8 mouse cellular contexts compared by ENCODE assay signal in the genomic region with DNA sequence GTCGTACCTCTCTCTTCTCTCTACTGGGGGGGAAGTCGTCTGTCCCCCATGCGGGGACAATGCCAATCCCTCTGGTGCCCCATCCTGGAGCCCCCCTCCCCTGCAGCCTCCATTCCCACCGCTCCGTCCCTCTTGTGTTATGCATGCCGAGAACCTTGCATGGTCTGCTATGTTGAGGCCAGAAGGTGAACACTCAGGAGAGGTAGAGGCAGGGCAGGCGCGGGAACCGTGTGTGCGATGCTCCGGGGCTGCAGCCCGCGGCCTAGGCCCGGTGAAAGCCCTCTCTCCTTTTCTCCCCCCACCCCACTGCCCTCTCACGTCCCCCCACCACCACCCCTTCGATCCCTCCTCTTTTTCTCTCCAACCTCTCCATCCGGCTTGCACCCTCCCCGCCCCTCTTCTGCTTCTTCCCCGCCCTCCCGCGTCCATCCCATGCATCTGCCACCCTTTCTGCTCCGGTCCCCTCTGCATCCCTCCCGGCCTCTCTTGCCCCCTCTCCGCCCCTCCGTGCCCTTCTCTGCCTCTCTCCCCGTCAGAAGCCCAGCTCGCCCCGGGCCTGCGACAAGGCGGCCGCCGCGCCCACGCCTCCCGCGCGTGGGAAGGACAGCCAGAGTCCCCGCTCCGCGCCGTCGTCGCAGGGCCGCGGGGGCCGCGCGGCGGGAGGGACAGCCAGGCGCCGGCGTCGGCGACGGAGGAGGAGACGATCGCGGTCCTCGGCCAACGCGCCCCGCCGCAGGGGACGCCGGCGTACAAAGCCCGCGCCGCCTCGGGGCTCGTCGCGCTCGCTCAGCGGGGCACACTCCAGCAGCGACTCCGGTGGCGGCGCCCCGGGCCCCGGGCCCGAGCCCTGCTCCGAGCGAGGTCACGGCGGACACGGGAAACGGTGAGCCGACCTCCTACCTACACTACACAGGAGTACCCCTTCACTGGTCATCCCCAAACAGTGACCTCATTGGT. TPM values are rescaled to one million over a fixed set of nuclear protein-coding genes. Genes with fewer than 3 reads are reported as not detected.
DNase-seq lines count a peak whose midpoint lies in the region; ATAC-seq and TF ChIP-seq lines count a peak whose summit lies in the region.

No protein-coding gene starts in this region.

- peak; percentile 63 for ATAC-seq in hindbrain, embryonic 16.5 days
- peak; percentile 63; the same call in 1 of the 2 replicates for ATAC-seq in midbrain, embryonic 14.5 days (ENCODE audit: low FRiP score, low TSS enrichment)
- no peak for ATAC-seq in inflammation-experienced regulatory T-cells, adult 6 months

- TF ChIP-seq CTCF in thymus, adult 2 months (IDR thresholded peaks at IDR 0.05; ENCODE audit: borderline replicate concordance, control insufficient read depth, extremely low read depth, insufficient read depth, low read length, poor library complexity): no peak

- H3K9me3 ChIP-seq in heart, embryonic 10.5 days: no peaks in the 10 kb centered on the region
- H3K9me3 ChIP-seq in hindbrain, embryonic 16.5 days (ENCODE audit: control insufficient read depth, low read length): no peaks in the 10 kb centered on the region
- H3K9me3 ChIP-seq in midbrain, embryonic 14.5 days (ENCODE audit: control insufficient read depth, low read length): no peaks in the 10 kb centered on the region

- no peaks in the 10 kb centered on the region for H3K36me3 ChIP-seq in heart, embryonic 10.5 days
- no peaks in the 10 kb centered on the region for H3K36me3 ChIP-seq in thymus, adult 2 months (ENCODE audit: control insufficient read depth, insufficient read depth, low read length)
- no peaks in the 10 kb centered on the region for H3K36me3 ChIP-seq in hindbrain, embryonic 16.5 days (ENCODE audit: control insufficient read depth, insufficient read depth, low read length)
- H3K36me3 ChIP-seq in midbrain, embryonic 14.5 days (ENCODE audit: control insufficient read depth, insufficient read depth, low read length): peaks cover 16% of the 10 kb centered on the region; the same call in 1 of the 2 replicates

- 2% methylated on average over 69 of the region's 89 CpGs for WGBS in heart, embryonic 10.5 days
- WGBS in thymus, adult 2 months: 4% methylated on average over 88 of the region's 89 CpGs
- 1% methylated on average over 89 of the region's 89 CpGs for WGBS in hindbrain, embryonic 16.5 days
- under 1% methylated on average over 85 of the region's 89 CpGs for WGBS in midbrain, embryonic 14.5 days

- peak overlapping the region; percentile 80 for H3K4me2 ChIP-seq in hindbrain, embryonic 16.5 days (ENCODE audit: low read length)
- peak overlapping the region; percentile 81 for H3K4me2 ChIP-seq in midbrain, embryonic 14.5 days (ENCODE audit: low read length)

- TF ChIP-seq POLR2A in thymus, adult 2 months (IDR thresholded peaks at IDR 0.05; ENCODE audit: control insufficient read depth, extremely low read depth, insufficient read depth, low read length, poor library complexity): no peak

- H3K27me3 ChIP-seq in heart, embryonic 10.5 days (ENCODE audit: insufficient read depth, poor library complexity, severe bottlenecking): peaks cover 93% of the 10 kb centered on the region
- peaks cover 16% of the 10 kb centered on the region for H3K27me3 ChIP-seq in thymus, adult 2 months (ENCODE audit: control insufficient read depth, insufficient read depth, low read length)
- peaks cover 3% of the 10 kb centered on the region; the same call in 1 of the 2 replicates for H3K27me3 ChIP-seq in hindbrain, embryonic 16.5 days (replicated peaks; ENCODE audit: control insufficient read depth, insufficient read depth, low read length)
- H3K27me3 ChIP-seq in midbrain, embryonic 14.5 days (ENCODE audit: control insufficient read depth, insufficient read depth, low read length): peaks cover 18% of the 10 kb centered on the region; the same call in 1 of the 2 replicates

- H3K4me1 ChIP-seq in heart, embryonic 10.5 days: peaks cover 19% of the 10 kb centered on the region
- no peaks in the 10 kb centered on the region; the same call in 1 of the 2 replicates for H3K4me1 ChIP-seq in thymus, adult 2 months (replicated peaks; ENCODE audit: control insufficient read depth, insufficient read depth, low read length)
- peaks cover 11% of the 10 kb centered on the region for H3K4me1 ChIP-seq in hindbrain, embryonic 16.5 days (ENCODE audit: control insufficient read depth, insufficient read depth, low read depth, low read length)
- H3K4me1 ChIP-seq in midbrain, embryonic 14.5 days (ENCODE audit: control insufficient read depth, insufficient read depth, low read length): peaks cover 21% of the 10 kb centered on the region

- H3K27ac ChIP-seq in heart, embryonic 10.5 days: peak overlapping the region; percentile 65
- no peak overlapping the region for H3K27ac ChIP-seq in thymus, adult 2 months (ENCODE audit: control insufficient read depth, insufficient read depth, low read length)
- peak overlapping the region; percentile 56 for H3K27ac ChIP-seq in hindbrain, embryonic 16.5 days (ENCODE audit: low read depth, low read length)
- H3K27ac ChIP-seq in midbrain, embryonic 14.5 days (replicated peaks; ENCODE audit: low read depth, low read length): peak overlapping the region; percentile 77

- peak overlapping the region; percentile 76 for H3K9ac ChIP-seq in hindbrain, embryonic 16.5 days (ENCODE audit: low read depth, low read length)
- peak overlapping the region; percentile 62 for H3K9ac ChIP-seq in midbrain, embryonic 14.5 days (replicated peaks; ENCODE audit: low read length)

- no peak for DNase-seq in heart, embryonic 10.5 days (ENCODE audit: low spot score)
- DNase-seq in heart, adult 9 months (ENCODE audit: low spot score in 2 of 2): no peak
- no peak for DNase-seq in thymus, adult 2 months
- DNase-seq in thymus, postnatal 0 days (ENCODE audit: low spot score): no peak
- DNase-seq in midbrain, embryonic 14.5 days: peak; percentile 72
- no peak for DNase-seq in urinary bladder, postnatal 36 days (ENCODE audit: low spot score in 2 of 2)

- H3K4me3 ChIP-seq in heart, embryonic 10.5 days: peak overlapping the region; percentile 62
- 0 out of 2 replicates have a peak overlapping the region, but pooled peaks have one; percentile 10 for H3K4me3 ChIP-seq in thymus, adult 2 months (ENCODE audit: control insufficient read depth, insufficient read depth, low read length)
- H3K4me3 ChIP-seq in hindbrain, embryonic 16.5 days (ENCODE audit: low read length): peak overlapping the region; percentile 50
- H3K4me3 ChIP-seq in midbrain, embryonic 14.5 days (replicated peaks; ENCODE audit: low read depth, low read length): peak overlapping the region; percentile 41

RNA-seq across cellular contexts. Expression of gene Hspb1, which starts 19.8 kb away (rescaled TPM):
- polyA plus RNA-seq in heart, embryonic 10.5 days (2016; fragmentation: Nextera tagmentation; extraction: Ambion mirVana): 655 and 948 TPM in 2 replicates
- 73.6 and 96.8 TPM in 2 replicates for polyA plus RNA-seq in thymus, adult 2 months (2012; rRNA removed)
- 23.7 and 29.1 TPM in 2 replicates for polyA plus RNA-seq in thymus, postnatal 0 days (2015; fragmentation: Nextera tagmentation; extraction: Ambion mirVana)
- polyA plus RNA-seq in hindbrain, embryonic 16.5 days (2015; fragmentation: Nextera tagmentation; extraction: Ambion mirVana): 15.6 and 29.6 TPM in 2 replicates
- polyA plus RNA-seq in midbrain, embryonic 14.5 days (2014; fragmentation: Nextera tagmentation; extraction: Ambion mirVana): 5.5 and 6.4 TPM in 2 replicates
- under 1 TPM in 1 of 3 experiments, not detected in 2; 0.82 TPM for polyA plus RNA-seq in inflammation-experienced regulatory T-cells, adult 6 months (2017; shearing (Covaris generic))

Comparison
In these comparisons a context has a peak if more than half of its experiments do, and no peak if none do; other contexts are left out.
1. H3K4me3 ChIP-seq: peak in every context shown above with its lines; median percentile 62 in heart, embryonic 10.5 days; 50 in hindbrain, embryonic 16.5 days; 41 in midbrain, embryonic 14.5 days; 10 in thymus, adult 2 months.